Mouse (Mus musculus) R1 (cell line): ENCODE results near the gene Nox3.

Experiments
- DNase-seq: peaks from one replicate; pipeline ENCODE4 v3.0.0-alpha.2; 2018; ENCODE audit warnings: low read depth, low spot score

Gene Nox3

DNA sequence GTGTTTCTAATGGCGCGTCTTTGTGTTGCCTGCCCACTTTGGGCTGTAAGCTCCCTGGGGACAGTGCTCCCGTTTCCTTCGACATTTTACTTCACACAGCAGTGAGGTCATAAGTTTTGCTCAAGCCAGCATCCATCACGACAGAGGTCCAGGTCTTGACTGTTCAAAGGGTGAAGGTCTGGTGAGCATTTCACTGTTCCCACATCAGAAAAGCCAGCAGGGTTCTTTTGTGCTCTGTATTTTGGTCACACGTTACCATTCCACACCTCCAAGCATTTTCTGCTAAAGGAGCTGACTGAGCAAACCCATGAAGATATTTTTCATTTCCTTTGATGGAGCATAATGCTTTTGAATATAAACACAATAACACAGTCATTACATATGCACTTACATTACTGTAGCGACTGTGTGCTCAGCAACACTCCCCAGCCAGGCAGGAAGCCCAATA, 85.7 kb downstream of the Nox3 start:
- DNase-seq, result no peak

GRCm38 (mm10) chr17:3602954-3603672, 92.9 kb downstream of the Nox3 start:
- DNase-seq, result no peak

DNA sequence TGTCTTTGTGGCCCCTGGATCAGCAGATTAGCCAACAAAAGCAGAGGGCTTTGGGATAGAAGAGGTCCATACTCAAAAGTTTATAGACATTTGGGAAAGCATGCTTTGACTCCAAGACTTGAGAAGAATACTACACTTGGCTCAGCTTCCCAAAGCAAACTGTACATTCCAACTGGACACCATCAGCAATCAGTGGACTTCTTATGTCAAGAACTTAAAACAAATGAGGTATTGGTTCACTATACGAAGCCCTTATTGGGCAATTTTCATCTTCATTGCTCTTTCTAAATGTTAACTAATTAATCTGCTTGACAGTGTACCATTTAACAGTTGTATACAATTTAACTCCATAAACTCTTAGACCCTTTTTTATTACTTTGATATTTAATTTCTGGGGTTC, 97.7 kb downstream of the Nox3 start:
- DNase-seq, result no peak

- no peak for DNase-seq
These were observed 98.2 kb downstream of the Nox3 start for GRCm38 (mm10) chr17:3597866-3598265.

DNA sequence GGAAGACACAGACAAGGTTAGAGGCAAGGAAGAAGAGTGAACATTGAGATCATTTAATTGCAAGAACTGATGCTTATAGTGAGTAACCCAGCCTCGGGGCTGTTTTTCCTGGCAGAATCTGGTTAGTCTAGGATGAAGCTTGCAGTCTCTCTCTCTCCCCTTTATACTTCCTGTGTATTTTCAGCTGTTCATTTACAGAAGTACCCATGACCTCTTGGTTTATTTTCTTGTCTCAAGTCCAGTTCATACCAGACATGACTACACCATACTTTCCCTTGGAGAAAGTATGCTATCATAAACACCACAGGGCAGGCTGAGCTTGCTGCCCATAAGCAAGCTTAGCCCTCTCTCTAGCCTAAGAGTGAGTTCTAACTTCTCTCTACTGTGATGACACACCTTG, 98.9 kb downstream of the Nox3 start:
- no peak for DNase-seq
